Mouse (Mus musculus): ENCODE data around the gene Map4. TPM values are rescaled to one million over a fixed set of nuclear protein-coding genes. Genes with fewer than 3 reads are reported as not detected.
"Not testable (repeated sequence)": the region's sequence is repeated elsewhere in the genome, so short reads cannot be mapped to it uniquely, and the experiment has no call there.

The Map4 gene
- polyA plus RNA-seq, 1 experiment from 2014 or later = 64.9 TPM

- Histone ChIP-seq H3K4me2 (no peak overlapping the region), H3K36me3 (ENCODE audit: control insufficient read depth, insufficient read depth, low read length) (0 out of 2 replicates have a peak, but pooled peaks cover 2% of the 10 kb centered on the region), H3K27ac (ENCODE audit: low read depth, low read length) (no peak overlapping the region), H3K4me1 (ENCODE audit: control insufficient read depth, insufficient read depth, low read length) (peaks cover 6% of the 10 kb centered on the region; the same call in 1 of the 2 replicates), H3K4me3 (ENCODE audit: low read depth, low read length) (no peak overlapping the region), H3K9me3 (replicated peaks; ENCODE audit: control insufficient read depth, low read length) (no peaks in the 10 kb centered on the region), H3K9ac (ENCODE audit: low read depth, low read length) (no peak overlapping the region), H3K27me3 (ENCODE audit: control insufficient read depth, insufficient read depth, low read length) (no peaks in the 10 kb centered on the region)
- ATAC-seq (replicated peaks; ENCODE audit: insufficient number of reproducible peaks, low FRiP score, low TSS enrichment) = no peak
These were observed 23.4 kb downstream of the Map4 start for GRCm38 (mm10) chr9:109954631-109955030.

GRCm38 (mm10) chr9:109959456-109960150 lies 28.3 kb downstream of the Map4 start:
- Histone ChIP-seq H3K27me3 (ENCODE audit: control insufficient read depth, insufficient read depth, low read length) (no peaks in the 10 kb centered on the region), H3K4me2 (no peak overlapping the region), H3K9ac (ENCODE audit: low read depth, low read length) (no peak overlapping the region), H3K4me1 (ENCODE audit: control insufficient read depth, insufficient read depth, low read length) (no peaks in the 10 kb centered on the region), H3K36me3 (ENCODE audit: control insufficient read depth, insufficient read depth, low read length) (no peaks in the 10 kb centered on the region), H3K27ac (ENCODE audit: low read depth, low read length) (no peak overlapping the region), H3K4me3 (ENCODE audit: low read depth, low read length) (no peak overlapping the region), H3K9me3 (replicated peaks; ENCODE audit: control insufficient read depth, low read length) (no peaks in the 10 kb centered on the region)
- WGBS (ENCODE audit: insufficient replicate concordance) = 47% methylated on average over 5 of the region's 5 CpGs
- ATAC-seq (replicated peaks; ENCODE audit: insufficient number of reproducible peaks, low FRiP score, low TSS enrichment) = no peak

GRCm38 (mm10) chr9:109960593-109960992 lies 29.3 kb downstream of the Map4 start:
- WGBS (ENCODE audit: insufficient replicate concordance) = 94% methylated on average over 4 of the region's 4 CpGs
- no peak overlapping the region for H3K9ac ChIP-seq (ENCODE audit: low read depth, low read length)
- H3K4me3 ChIP-seq (ENCODE audit: low read depth, low read length) = no peak overlapping the region
- H3K4me2 ChIP-seq = no peak overlapping the region
- no peaks in the 10 kb centered on the region for H3K9me3 ChIP-seq (replicated peaks; ENCODE audit: control insufficient read depth, low read length)
- no peaks in the 10 kb centered on the region for H3K27me3 ChIP-seq (ENCODE audit: control insufficient read depth, insufficient read depth, low read length)
- no peak for ATAC-seq (replicated peaks; ENCODE audit: insufficient number of reproducible peaks, low FRiP score, low TSS enrichment)
- no peaks in the 10 kb centered on the region for H3K36me3 ChIP-seq (ENCODE audit: control insufficient read depth, insufficient read depth, low read length)
- no peaks in the 10 kb centered on the region for H3K4me1 ChIP-seq (ENCODE audit: control insufficient read depth, insufficient read depth, low read length)
- H3K27ac ChIP-seq (ENCODE audit: low read depth, low read length) = no peak overlapping the region

- ATAC-seq (replicated peaks; ENCODE audit: insufficient number of reproducible peaks, low FRiP score, low TSS enrichment) = no peak
- no peak overlapping the region for H3K4me3 ChIP-seq (ENCODE audit: low read depth, low read length)
- no peaks in the 10 kb centered on the region for H3K36me3 ChIP-seq (ENCODE audit: control insufficient read depth, insufficient read depth, low read length)
- H3K27me3 ChIP-seq (ENCODE audit: control insufficient read depth, insufficient read depth, low read length) = no peaks in the 10 kb centered on the region
- H3K4me1 ChIP-seq (ENCODE audit: control insufficient read depth, insufficient read depth, low read length) = no peaks in the 10 kb centered on the region; the same call in 1 of the 2 replicates
- H3K27ac ChIP-seq (ENCODE audit: low read depth, low read length) = no peak overlapping the region
- H3K9ac ChIP-seq (ENCODE audit: low read depth, low read length) = no peak overlapping the region
- no peaks in the 10 kb centered on the region for H3K9me3 ChIP-seq (replicated peaks; ENCODE audit: control insufficient read depth, low read length)
- no peak overlapping the region for H3K4me2 ChIP-seq
These were observed 33.5 kb downstream of the Map4 start for GRCm38 (mm10) chr9:109964761-109965160.

- Histone ChIP-seq H3K4me1 (ENCODE audit: control insufficient read depth, insufficient read depth, low read length) (no peaks in the 10 kb centered on the region; the same call in 1 of the 2 replicates), H3K27me3 (ENCODE audit: control insufficient read depth, insufficient read depth, low read length) (no peaks in the 10 kb centered on the region), H3K9ac (ENCODE audit: low read depth, low read length) (no peak overlapping the region), H3K4me2 (no peak overlapping the region), H3K27ac (ENCODE audit: low read depth, low read length) (no peak overlapping the region), H3K9me3 (replicated peaks; ENCODE audit: control insufficient read depth, low read length) (no peaks in the 10 kb centered on the region), H3K36me3 (ENCODE audit: control insufficient read depth, insufficient read depth, low read length) (no peaks in the 10 kb centered on the region), H3K4me3 (ENCODE audit: low read depth, low read length) (no peak overlapping the region)
- WGBS (ENCODE audit: insufficient replicate concordance) = 70% methylated on average over 4 of the region's 4 CpGs
- no peak for ATAC-seq (replicated peaks; ENCODE audit: insufficient number of reproducible peaks, low FRiP score, low TSS enrichment)
These were observed 37.3 kb downstream of the Map4 start for GRCm38 (mm10) chr9:109968351-109969116.

GRCm38 (mm10) chr9:109969181-109969580 lies 37.9 kb downstream of the Map4 start:
- 83% methylated on average over 3 of the region's 3 CpGs for WGBS (ENCODE audit: insufficient replicate concordance)
- Histone ChIP-seq H3K36me3 (ENCODE audit: control insufficient read depth, insufficient read depth, low read length) (no peaks in the 10 kb centered on the region), H3K4me2 (no peak overlapping the region), H3K9me3 (replicated peaks; ENCODE audit: control insufficient read depth, low read length) (no peaks in the 10 kb centered on the region), H3K4me3 (ENCODE audit: low read depth, low read length) (no peak overlapping the region), H3K27me3 (ENCODE audit: control insufficient read depth, insufficient read depth, low read length) (no peaks in the 10 kb centered on the region), H3K4me1 (ENCODE audit: control insufficient read depth, insufficient read depth, low read length) (no peaks in the 10 kb centered on the region; the same call in 1 of the 2 replicates), H3K27ac (ENCODE audit: low read depth, low read length) (no peak overlapping the region), H3K9ac (ENCODE audit: low read depth, low read length) (no peak overlapping the region)
- ATAC-seq (replicated peaks; ENCODE audit: insufficient number of reproducible peaks, low FRiP score, low TSS enrichment) = no peak

- no peak overlapping the region for H3K27ac ChIP-seq (ENCODE audit: low read depth, low read length)
- ATAC-seq (replicated peaks; ENCODE audit: insufficient number of reproducible peaks, low FRiP score, low TSS enrichment) = no peak
- no peak overlapping the region for H3K9ac ChIP-seq (ENCODE audit: low read depth, low read length)
- H3K4me3 ChIP-seq (ENCODE audit: low read depth, low read length) = no peak overlapping the region
- H3K27me3 ChIP-seq (ENCODE audit: control insufficient read depth, insufficient read depth, low read length) = no peaks in the 10 kb centered on the region
- no peaks in the 10 kb centered on the region for H3K9me3 ChIP-seq (replicated peaks; ENCODE audit: control insufficient read depth, low read length)
- H3K36me3 ChIP-seq (ENCODE audit: control insufficient read depth, insufficient read depth, low read length) = no peaks in the 10 kb centered on the region
- H3K4me1 ChIP-seq (ENCODE audit: control insufficient read depth, insufficient read depth, low read length) = no peaks in the 10 kb centered on the region; the same call in 1 of the 2 replicates
- 72% methylated on average over 4 of the region's 4 CpGs for WGBS (ENCODE audit: insufficient replicate concordance)
- H3K4me2 ChIP-seq = no peak overlapping the region
These were observed 38.6 kb downstream of the Map4 start for GRCm38 (mm10) chr9:109969792-109970336.

- not testable (repeated sequence) for H3K9me3 ChIP-seq (replicated peaks; ENCODE audit: control insufficient read depth, low read length); H3K27me3 ChIP-seq (ENCODE audit: control insufficient read depth, insufficient read depth, low read length); ATAC-seq (replicated peaks; ENCODE audit: insufficient number of reproducible peaks, low FRiP score, low TSS enrichment); H3K9ac ChIP-seq (ENCODE audit: low read depth, low read length); H3K36me3 ChIP-seq (ENCODE audit: control insufficient read depth, insufficient read depth, low read length); H3K27ac ChIP-seq (ENCODE audit: low read depth, low read length); H3K4me2 ChIP-seq; H3K4me3 ChIP-seq (ENCODE audit: low read depth, low read length); H3K4me1 ChIP-seq (ENCODE audit: control insufficient read depth, insufficient read depth, low read length)
- 91% methylated on average over 5 of the region's 5 CpGs for WGBS (ENCODE audit: insufficient replicate concordance)
These were observed 40.5 kb downstream of the Map4 start for GRCm38 (mm10) chr9:109971711-109972110.

Measured in heart, embryonic 11.5 days (tissue).